Mouse (Mus musculus) liver, embryonic 14.5 days (tissue): Measurements from ENCODE around the gene Avp. TPM values are rescaled to one million over a fixed set of nuclear protein-coding genes. Genes with fewer than 3 reads are reported as not detected.

Experiments used
- ATAC-seq: fragments of 200-750 bp; cut with Nextera tagmentation; 2 replicates; pipeline ENCODE4 v1.8.0; 2017; ENCODE audit warnings: moderate number of reproducible peaks, mild to moderate bottlenecking, moderate library complexity; ENCODE audit not compliant: insufficient read depth
- DNase-seq, 3 experiments: peaks; one replicate each; pipeline ENCODE4 v3.0.0-alpha.2; 2012 to 2013; ENCODE audit warnings: low read depth in 3 of 3, low spot score in 3 of 3
- H3K27ac ChIP-seq: fragments of 300-500 bp; sonication (generic); 2 replicates; pipeline ENCODE4 v1.5.1; 2014; ENCODE audit warnings: moderate library complexity, mild to moderate bottlenecking, control low read depth, inconsistent platforms
- H3K27me3 ChIP-seq: fragments of 300-500 bp; sonication (generic); 2 replicates; pipeline ENCODE4 v1.6.1; 2014; ENCODE audit warnings: mild to moderate bottlenecking, low read length, moderate library complexity; ENCODE audit not compliant: control insufficient read depth, insufficient read depth
- H3K36me3 ChIP-seq: fragments of 300-500 bp; sonication (generic); replicated peaks from 2 replicates; pipeline ENCODE4 v1.6.1; 2014; ENCODE audit warnings: low read depth; ENCODE audit not compliant: control insufficient read depth, insufficient read depth
- H3K4me1 ChIP-seq, 2 experiments: fragments of 200-500 bp in 1 of 2; fragments of 300-500 bp in 1 of 2; sonication (generic) in 1 of 2; replicated peaks; 2 replicates each; pipeline ENCODE4 v1.6.1; 2012 to 2014; ENCODE audit warnings: antibody characterized with exemption in 1 of 2, inconsistent platforms in 1 of 2, low read length in 1 of 2; ENCODE audit not compliant: control insufficient read depth in 2 of 2, insufficient read depth in 2 of 2
- H3K4me2 ChIP-seq: fragments of 300-500 bp; sonication (generic); 2 replicates; pipeline ENCODE4 v1.6.1; 2014; ENCODE audit warnings: low read depth, mild to moderate bottlenecking, control low read depth, moderate library complexity
- H3K4me3 ChIP-seq, 2 experiments: fragments of 200-500 bp in 1 of 2; fragments of 300-500 bp in 1 of 2; sonication (generic) in 1 of 2; 2 replicates each; pipeline ENCODE4 v1.5.1; 2012 to 2014; ENCODE audit warnings: low read depth in 2 of 2, low read length in 2 of 2, mild to moderate bottlenecking in 2 of 2, control low read depth in 1 of 2, inconsistent platforms in 1 of 2, moderate library complexity in 1 of 2; ENCODE audit not compliant: insufficient read depth in 1 of 2
- H3K9ac ChIP-seq: fragments of 300-500 bp; sonication (generic); replicated peaks from 2 replicates; pipeline ENCODE4 v1.6.1; 2014; ENCODE audit warnings: mild to moderate bottlenecking, control low read depth, moderate library complexity
- H3K9me3 ChIP-seq: fragments of 300-500 bp; sonication (generic); 2 replicates; pipeline ENCODE4 v1.6.1; 2016; ENCODE audit warnings: low read length, mixed read lengths; ENCODE audit not compliant: control insufficient read depth
- CTCF ChIP-seq: IDR thresholded peaks from 2 replicates; pipeline ENCODE4 v1.5.1; 2016; ENCODE audit warnings: antibody characterized with exemption, low read depth, control low read depth
- EP300 ChIP-seq: IDR thresholded peaks from 2 replicates; pipeline ENCODE4 v1.6.1; 2016; ENCODE audit warnings: antibody characterized with exemption, low read depth
- WGBS: fragments of 180-500 bp; shearing (Covaris S2); extraction: QIAGEN DNeasy Blood & Tissue Kit; methylation state at CpG from one replicate; pipeline ENCODE4 v1.1.7; 2014; ENCODE audit not compliant: insufficient replicate concordance; 5-methylcytosine and 5-hydroxymethylcytosine counted together
- microRNA-seq: library from miRNA; unstranded; fragments of <30 nt; microRNA quantifications from one replicate; pipeline ENCODE4, GENCODE M21; 2016
- polyA plus RNA-seq, 2 experiments: library from polyadenylated mRNA; depleted of rRNA in 1 of 2; stranded (reverse) in 1 of 2; unstranded in 1 of 2; fragments of >200 nt; fragmentation: Nextera tagmentation in 1 of 2; extraction: Ambion mirVana in 1 of 2; gene quantifications; 2 replicates each; pipeline versions ENCODE4 v1.2.1 to v1.2.3; 2012 to 2014

Avp gene
- polyA plus RNA-seq, 2 experiments = not detected

DNA sequence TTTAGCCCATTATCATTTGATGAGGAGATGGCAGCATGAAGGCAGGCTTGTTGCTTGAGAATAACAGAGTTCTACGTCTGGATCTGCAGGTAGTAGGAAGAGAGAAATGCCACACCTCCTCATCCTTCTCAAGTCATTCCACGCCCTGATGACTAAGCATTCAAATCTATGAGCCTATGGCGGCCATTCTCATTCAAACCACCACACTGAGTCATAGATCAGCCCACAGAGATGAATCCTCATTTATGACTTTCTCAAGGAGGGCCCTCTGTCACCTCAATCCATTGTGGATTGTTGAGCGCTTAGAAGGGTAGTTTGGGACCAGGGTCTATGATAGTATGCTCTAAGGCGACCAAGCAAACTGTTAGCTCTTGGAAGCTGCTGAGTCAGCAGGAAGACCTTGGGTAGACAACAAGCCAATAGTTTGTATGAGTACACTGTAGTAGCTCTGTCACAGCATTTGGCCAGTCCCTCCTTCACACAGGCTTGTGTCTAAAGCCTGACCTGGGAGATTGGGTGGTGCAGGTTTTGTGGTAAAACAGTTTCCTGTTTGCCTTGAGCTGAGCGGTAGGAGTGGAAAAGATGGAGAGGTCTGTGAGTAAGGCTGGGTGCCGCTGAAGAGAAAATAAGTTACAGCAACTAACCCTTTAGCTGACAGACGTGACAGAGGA is 43.3 kb downstream of the Avp start:
- H3K36me3 ChIP-seq = peaks cover 19% of the 10 kb centered on the region
- DNase-seq (no peak), ATAC-seq (no peak)
- no peak overlapping the region for H3K27ac ChIP-seq
- no peaks in the 10 kb centered on the region for H3K9me3 ChIP-seq
- H3K27me3 ChIP-seq = no peaks in the 10 kb centered on the region
- H3K9ac ChIP-seq = no peak overlapping the region
- peaks cover 0 to 3% of the 10 kb centered on the region in 2 experiments; a peak in 1 of 4 replicates for H3K4me1 ChIP-seq
- no peak overlapping the region for H3K4me3 ChIP-seq
- 46% methylated on average over 8 of the region's 8 CpGs for WGBS
- no peak overlapping the region for H3K4me2 ChIP-seq
- TF ChIP-seq CTCF (no peak), EP300 (no peak)

DNA sequence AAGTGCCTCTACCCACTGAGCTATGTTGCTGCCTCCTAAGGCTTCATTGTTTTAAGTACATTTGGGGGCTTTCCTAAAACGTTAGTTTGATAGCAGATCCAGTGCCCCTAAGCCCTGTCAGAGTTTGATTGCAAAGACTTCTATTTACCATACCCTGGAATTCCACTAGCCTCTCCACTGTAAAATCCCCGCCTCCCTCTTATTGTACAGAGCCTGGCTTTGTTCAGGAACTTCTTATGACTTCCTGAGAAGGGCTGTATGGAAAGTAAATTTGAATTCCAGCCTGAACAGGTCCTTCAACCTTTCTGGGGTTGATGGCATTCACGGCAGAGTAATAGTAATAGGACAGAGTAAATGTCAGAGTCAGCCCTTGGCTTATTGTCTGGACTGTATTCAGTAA is 45.5 kb downstream of the Avp start:
- ATAC-seq (no peak), DNase-seq (no peak)
- peaks cover 0 to 3% of the 10 kb centered on the region in 2 experiments; a peak in 1 of 4 replicates for H3K4me1 ChIP-seq
- no peaks in the 10 kb centered on the region for H3K9me3 ChIP-seq
- no peaks in the 10 kb centered on the region for H3K27me3 ChIP-seq
- 68% methylated on average over 3 of the region's 3 CpGs for WGBS
- H3K4me3 ChIP-seq = no peak overlapping the region
- peaks cover 8% of the 10 kb centered on the region for H3K36me3 ChIP-seq
- no peak overlapping the region for H3K27ac ChIP-seq
- no peak overlapping the region for H3K4me2 ChIP-seq
- TF ChIP-seq EP300 (no peak), CTCF (no peak)
- no peak overlapping the region for H3K9ac ChIP-seq

DNA sequence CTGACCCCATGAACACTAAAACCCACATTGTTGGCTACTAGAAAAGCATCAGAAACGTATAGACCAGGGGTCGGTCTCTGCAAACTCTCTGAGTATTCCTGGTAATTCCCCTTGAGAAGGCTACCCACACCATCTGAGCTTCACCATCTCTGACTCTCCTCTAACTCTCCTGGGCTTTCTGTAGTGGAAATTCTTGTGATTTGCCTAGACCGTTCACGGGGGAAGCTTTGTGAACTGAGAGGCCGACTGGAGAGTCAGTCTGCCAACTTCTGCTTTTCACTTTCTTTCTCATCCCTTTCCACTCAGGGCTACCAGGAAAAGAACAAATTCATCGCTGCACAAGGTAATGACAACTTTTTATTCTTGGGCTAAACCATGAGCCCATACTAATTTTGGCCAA is 47.3 kb downstream of the Avp start:
- 72% methylated on average over 6 of the region's 6 CpGs for WGBS
- Histone ChIP-seq H3K36me3 (peaks cover 2% of the 10 kb centered on the region; the same call in 1 of the 2 replicates), H3K27me3 (no peaks in the 10 kb centered on the region), H3K4me3 (no peak overlapping the region), H3K27ac (no peak overlapping the region), H3K9me3 (no peaks in the 10 kb centered on the region), H3K4me1 (peaks cover 0 to 3% of the 10 kb centered on the region in 2 experiments; a peak in 1 of 4 replicates), H3K9ac (no peak overlapping the region), H3K4me2 (no peak overlapping the region)
- no peak for DNase-seq
- ATAC-seq = no peak
- no peak for TF ChIP-seq CTCF
- TF ChIP-seq EP300 = no peak

DNA sequence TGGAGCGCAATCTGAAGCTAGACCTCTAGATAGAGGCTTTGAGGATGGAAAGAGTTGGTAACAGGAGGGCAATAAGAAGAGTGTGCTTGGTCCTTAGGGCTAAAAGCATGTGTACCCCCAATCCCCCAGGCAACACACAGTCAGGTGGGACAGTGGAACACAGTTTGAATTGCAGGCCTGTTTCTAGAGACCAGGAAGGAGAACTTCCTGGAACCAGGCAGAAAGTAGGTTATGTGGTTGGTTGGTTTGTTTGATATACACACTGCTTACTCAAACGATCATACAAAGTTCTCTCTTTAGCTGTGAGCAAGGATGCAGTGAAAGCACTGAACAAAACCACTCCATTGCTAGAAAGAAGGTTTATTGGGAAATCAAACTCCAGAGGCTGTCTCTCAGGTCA is 50.2 kb downstream of the Avp start:
- H3K4me1 ChIP-seq = no peaks in the 10 kb centered on the region
- H3K9ac ChIP-seq = no peak overlapping the region
- no peaks in the 10 kb centered on the region for H3K9me3 ChIP-seq
- no peak overlapping the region for H3K27ac ChIP-seq
- no peaks in the 10 kb centered on the region for H3K27me3 ChIP-seq
- 62% methylated on average over 2 of the region's 2 CpGs for WGBS
- no peak overlapping the region for H3K4me3 ChIP-seq
- no peak for DNase-seq
- H3K36me3 ChIP-seq = peaks cover 2% of the 10 kb centered on the region; the same call in 1 of the 2 replicates
- ATAC-seq = no peak
- TF ChIP-seq CTCF (no peak), EP300 (no peak)
- no peak overlapping the region for H3K4me2 ChIP-seq

Small RNAs within 50 kb of the gene (microRNA-seq; reads per million reads assigned to microRNA genes)
- not detected for gene Gm23876

Other genes starting within 250 kb of the Avp start
- gene Cpxm1, start 185.0 kb downstream of the Avp start, polyA plus RNA-seq (2012; rRNA removed) = 1.3 and 2.3 TPM in 2 replicates
- gene Cpxm1, start 185.0 kb downstream of the Avp start, polyA plus RNA-seq (2014; fragmentation: Nextera tagmentation; extraction: Ambion mirVana) = 1.5 and 1.9 TPM in 2 replicates
- not detected in 2 replicates for gene Gm28372, start 177.3 kb downstream of the Avp start, polyA plus RNA-seq (2012; rRNA removed)
- gene Gm28372, start 177.3 kb downstream of the Avp start, polyA plus RNA-seq (2014; fragmentation: Nextera tagmentation; extraction: Ambion mirVana) = not detected in 2 replicates
- not detected in 2 replicates for gene 1700020A23Rik, start 177.3 kb downstream of the Avp start, polyA plus RNA-seq (2012; rRNA removed)
- gene 1700020A23Rik, start 177.3 kb downstream of the Avp start, polyA plus RNA-seq (2014; fragmentation: Nextera tagmentation; extraction: Ambion mirVana) = not detected in 2 replicates
- not detected in 2 replicates for gene Tmem239, start 176.1 kb downstream of the Avp start, polyA plus RNA-seq (2012; rRNA removed)
- not detected in 2 replicates for gene Tmem239, start 176.1 kb downstream of the Avp start, polyA plus RNA-seq (2014; fragmentation: Nextera tagmentation; extraction: Ambion mirVana)
- 34.1 and 38.3 TPM in 2 replicates for gene Vps16, start 158.2 kb downstream of the Avp start, polyA plus RNA-seq (2012; rRNA removed)
- 26.8 and 31.3 TPM in 2 replicates for gene Vps16, start 158.2 kb downstream of the Avp start, polyA plus RNA-seq (2014; fragmentation: Nextera tagmentation; extraction: Ambion mirVana)
- gene Pced1a, start 157.9 kb downstream of the Avp start, polyA plus RNA-seq (2012; rRNA removed) = 5.6 and 6.7 TPM in 2 replicates
- gene Pced1a, start 157.9 kb downstream of the Avp start, polyA plus RNA-seq (2014; fragmentation: Nextera tagmentation; extraction: Ambion mirVana) = 2.1 and 3.3 TPM in 2 replicates
- gene Ptpra, start 132.3 kb downstream of the Avp start, polyA plus RNA-seq (2012; rRNA removed) = 14.6 and 19.3 TPM in 2 replicates
- gene Ptpra, start 132.3 kb downstream of the Avp start, polyA plus RNA-seq (2014; fragmentation: Nextera tagmentation; extraction: Ambion mirVana) = 29.6 and 33.6 TPM in 2 replicates
- gene Mrps26, start 18.8 kb downstream of the Avp start, polyA plus RNA-seq (2012; rRNA removed) = 22.9 and 24.8 TPM in 2 replicates
- 48.3 and 48.4 TPM in 2 replicates for gene Mrps26, start 18.8 kb downstream of the Avp start, polyA plus RNA-seq (2014; fragmentation: Nextera tagmentation; extraction: Ambion mirVana)
- gene Oxt, start 6.4 kb downstream of the Avp start, polyA plus RNA-seq (2012; rRNA removed) = not detected in 2 replicates
- not detected in 2 replicates for gene Oxt, start 6.4 kb downstream of the Avp start, polyA plus RNA-seq (2014; fragmentation: Nextera tagmentation; extraction: Ambion mirVana)
- gene Fastkd5, start 47.5 kb upstream of the Avp start, polyA plus RNA-seq (2012; rRNA removed) = 2.8 and 3.6 TPM in 2 replicates
- gene Fastkd5, start 47.5 kb upstream of the Avp start, polyA plus RNA-seq (2014; fragmentation: Nextera tagmentation; extraction: Ambion mirVana) = 11.1 and 11.9 TPM in 2 replicates
- gene Ubox5, start 47.5 kb upstream of the Avp start, polyA plus RNA-seq (2012; rRNA removed) = 3.3 and 3.4 TPM in 2 replicates
- gene Ubox5, start 47.5 kb upstream of the Avp start, polyA plus RNA-seq (2014; fragmentation: Nextera tagmentation; extraction: Ambion mirVana) = 5.4 and 6.3 TPM in 2 replicates
- gene Lzts3, start 60.2 kb upstream of the Avp start, polyA plus RNA-seq (2012; rRNA removed) = 2.1 and 2.7 TPM in 2 replicates
- 0.27 and 0.42 TPM in 2 replicates for gene Lzts3, start 60.2 kb upstream of the Avp start, polyA plus RNA-seq (2014; fragmentation: Nextera tagmentation; extraction: Ambion mirVana)
- gene Ddrgk1, start 82.1 kb upstream of the Avp start, polyA plus RNA-seq (2012; rRNA removed) = 12.8 and 27.9 TPM in 2 replicates
- gene Ddrgk1, start 82.1 kb upstream of the Avp start, polyA plus RNA-seq (2014; fragmentation: Nextera tagmentation; extraction: Ambion mirVana) = 34.6 and 35.4 TPM in 2 replicates
- gene Itpa, start 85.1 kb upstream of the Avp start, polyA plus RNA-seq (2012; rRNA removed) = 35.0 and 35.7 TPM in 2 replicates
- gene Itpa, start 85.1 kb upstream of the Avp start, polyA plus RNA-seq (2014; fragmentation: Nextera tagmentation; extraction: Ambion mirVana) = 50.6 and 51.4 TPM in 2 replicates
- 0.09 and 0.12 TPM in 2 replicates for gene Slc4a11, start 115.0 kb upstream of the Avp start, polyA plus RNA-seq (2012; rRNA removed)
- gene Slc4a11, start 115.0 kb upstream of the Avp start, polyA plus RNA-seq (2014; fragmentation: Nextera tagmentation; extraction: Ambion mirVana) = 0.14 TPM in 1 of 2 replicates, not detected in the other